Mouse (Mus musculus) spleen, postnatal 14 days (tissue): ENCODE measurements around the gene Stx2.
"Not testable (repeated sequence)": the region's sequence is repeated elsewhere in the genome, so short reads cannot be mapped to it uniquely, and the experiment has no call there.

Source experiments
- DNase-seq, 2 experiments: peaks; one replicate each; pipeline ENCODE4 v3.0.0; 2021 to 2022; ENCODE audit warnings: low spot score in 2 of 2

Gene Stx2

DNA sequence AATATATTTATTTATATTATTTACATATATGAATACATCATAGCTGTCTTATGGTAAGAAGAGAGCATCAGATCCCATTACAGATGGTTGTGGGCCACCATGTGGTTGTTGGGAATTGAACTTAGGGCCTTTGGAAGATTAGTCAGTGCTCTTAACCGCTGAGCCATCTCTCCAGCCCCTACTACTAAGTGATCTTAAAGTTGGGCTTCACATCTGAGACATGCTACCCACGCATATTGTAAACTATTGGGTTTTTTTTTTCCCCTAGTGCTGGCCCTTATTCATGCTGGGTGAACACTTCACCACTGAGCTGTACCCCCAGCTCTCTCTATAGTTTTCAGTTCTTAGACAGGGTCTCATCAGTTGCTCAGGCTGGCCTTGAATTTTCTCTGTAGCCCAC is 2.6 kb upstream of the Stx2 start:
- DNase-seq = no peak

DNA sequence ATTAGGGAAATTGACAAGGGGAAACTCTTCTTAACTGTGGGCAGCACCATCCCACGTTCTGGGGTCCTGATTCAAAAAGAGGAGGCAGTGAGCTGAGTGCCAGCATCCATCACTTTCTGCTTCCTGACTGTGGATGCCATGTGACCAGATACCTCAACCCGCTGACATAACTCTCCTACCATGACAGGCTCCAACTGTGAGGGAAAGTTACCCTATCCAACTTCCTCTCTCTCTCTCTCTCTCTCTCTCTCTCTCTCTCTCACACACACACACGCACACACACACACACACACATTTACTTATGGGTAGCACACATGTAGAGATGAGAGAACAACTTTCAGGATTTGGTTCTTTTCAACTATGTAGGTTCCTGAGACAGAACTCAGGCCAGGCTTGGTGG is 1.2 kb upstream of the Stx2 start:
- no peak for DNase-seq

DNA sequence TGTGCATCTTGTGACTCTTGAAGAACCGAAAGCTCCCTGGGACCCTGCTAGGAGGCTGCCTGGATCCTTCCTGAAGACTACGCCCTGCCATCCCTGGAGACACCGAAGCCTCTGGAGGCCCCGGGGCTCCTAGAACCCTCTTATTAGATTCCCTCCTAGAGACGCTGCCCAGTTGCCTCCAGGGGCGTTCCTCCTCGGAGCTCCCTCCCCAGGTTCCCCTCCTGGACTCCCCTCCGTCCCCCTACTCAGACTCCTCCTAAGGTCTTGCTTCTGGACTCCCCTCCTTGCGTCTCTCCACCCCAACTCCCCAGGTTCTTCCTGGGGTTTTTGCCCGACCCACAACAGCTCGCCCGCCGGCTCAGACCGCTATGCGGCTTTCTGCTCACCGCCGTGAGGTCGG is 366 bp downstream of the Stx2 start:
- DNase-seq = no peak

DNA sequence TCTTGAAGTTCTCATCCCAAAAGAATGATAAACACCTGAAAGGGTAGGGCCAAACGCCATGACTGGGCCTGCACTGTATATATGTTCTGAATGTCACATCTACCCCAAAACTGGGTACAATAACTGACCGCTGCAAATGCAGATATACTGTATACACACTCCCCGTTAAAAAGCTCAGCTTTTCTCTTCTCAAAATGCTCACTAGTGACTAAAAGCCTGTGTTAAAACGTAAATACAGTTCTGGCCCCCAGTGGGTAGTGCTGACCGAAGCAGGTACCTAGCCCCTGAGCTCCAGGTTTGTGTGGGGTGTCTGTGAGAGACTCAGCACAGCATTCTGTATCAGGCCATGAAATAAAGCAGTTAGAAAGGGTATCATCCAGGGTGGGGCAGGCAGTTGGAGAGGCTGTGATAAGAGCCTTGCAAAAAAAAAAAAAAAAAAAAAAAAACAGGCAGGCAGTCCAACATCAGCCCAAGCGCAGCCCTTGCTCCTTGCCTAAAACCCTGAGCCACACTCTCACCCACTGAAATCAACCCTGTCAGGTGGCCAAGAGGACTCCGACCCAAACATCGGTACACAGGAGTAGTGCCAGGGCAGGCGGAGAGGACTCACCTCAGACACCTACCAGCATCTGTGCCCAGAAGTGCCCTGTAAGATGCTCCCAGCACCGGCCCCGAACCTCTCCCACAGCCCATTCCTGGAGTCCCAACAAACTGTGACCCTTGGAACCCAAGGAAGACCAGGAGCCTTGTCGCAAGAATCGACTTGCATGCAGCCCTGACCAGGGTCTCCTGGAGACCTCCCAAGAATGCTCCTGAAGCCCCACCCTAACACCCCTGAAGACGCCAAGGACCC is 1.0 kb downstream of the Stx2 start:
- peak; percentile 22 to 38 for DNase-seq

DNA sequence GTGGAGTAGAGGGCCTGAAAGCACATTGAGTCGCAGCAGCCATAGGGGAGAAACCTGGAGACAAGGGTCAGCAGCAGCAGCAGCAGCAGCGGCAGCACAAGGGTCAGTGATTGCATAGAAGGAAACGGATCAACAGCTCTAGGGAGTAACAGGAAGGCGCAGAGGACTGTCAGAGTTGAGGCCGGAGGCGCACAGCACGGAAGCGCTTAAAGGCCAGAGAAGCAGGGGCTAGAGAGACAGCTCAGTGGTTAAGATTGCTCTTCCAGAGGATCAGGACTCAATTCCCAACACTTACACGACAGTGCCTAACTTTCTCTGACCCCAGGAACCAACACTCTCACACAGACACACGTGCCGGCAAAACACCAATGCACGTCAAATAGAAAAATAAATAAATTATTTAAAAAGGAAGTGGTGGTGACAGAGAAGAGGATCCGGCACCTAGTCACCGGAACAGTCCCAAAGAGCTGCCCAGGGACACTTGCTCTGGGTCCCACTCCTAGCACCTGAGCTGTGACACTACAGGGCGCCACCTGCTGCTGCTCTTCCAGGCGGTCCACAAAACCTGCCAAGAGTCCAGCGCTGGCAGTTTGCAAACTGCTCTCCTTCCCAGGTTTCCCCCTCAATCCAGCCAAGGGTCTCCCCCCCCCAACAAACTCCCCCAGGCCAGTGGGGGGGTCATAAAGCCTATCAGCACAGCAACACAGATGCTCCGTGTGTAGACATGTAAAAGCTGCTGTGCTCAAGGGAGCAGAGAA is 2.2 kb downstream of the Stx2 start:
- DNase-seq = peak in 1 of 2 experiments; percentile 27

DNA sequence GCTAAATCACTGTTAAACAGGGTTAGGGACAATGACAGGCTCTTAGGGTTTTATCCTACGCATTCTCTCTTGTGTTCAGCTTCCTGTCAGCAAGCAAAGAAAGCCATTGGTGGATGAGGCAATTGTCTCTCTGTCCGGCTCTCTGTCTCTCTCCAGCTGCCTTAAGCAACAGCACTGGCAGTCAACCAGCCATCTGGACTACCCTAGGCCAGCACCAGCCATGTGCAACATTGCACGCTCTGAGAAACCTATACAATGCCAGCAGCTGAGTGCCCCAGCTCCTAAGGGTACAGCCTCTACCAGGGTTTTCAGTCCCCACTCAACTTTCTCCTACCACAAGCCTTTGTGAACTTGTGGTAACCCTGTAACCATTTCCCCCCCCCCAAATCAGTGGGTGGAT is 3.0 kb downstream of the Stx2 start:
- no peak for DNase-seq

DNA sequence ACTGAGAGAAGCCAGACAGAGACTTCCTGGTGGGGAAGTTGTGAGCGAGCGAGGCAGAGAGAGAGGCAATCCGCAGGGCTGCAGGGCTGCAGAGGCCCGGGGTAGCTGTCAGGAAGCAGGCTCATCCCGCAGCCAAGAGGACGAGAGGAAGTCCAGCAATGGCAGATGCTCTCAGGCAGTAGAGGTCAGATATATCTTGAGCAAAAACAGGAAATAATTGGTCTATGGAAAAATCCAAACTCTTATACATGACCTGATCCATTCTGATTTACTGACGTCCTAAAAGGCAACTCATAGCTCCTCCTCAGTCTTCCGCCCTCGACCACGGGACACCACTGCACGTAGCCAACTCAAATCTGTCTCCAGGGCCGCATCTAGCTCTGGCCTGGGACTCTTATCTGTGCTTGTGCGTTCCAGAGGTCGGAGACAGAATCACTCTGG is 5.8 kb downstream of the Stx2 start:
- DNase-seq = no peak

DNA sequence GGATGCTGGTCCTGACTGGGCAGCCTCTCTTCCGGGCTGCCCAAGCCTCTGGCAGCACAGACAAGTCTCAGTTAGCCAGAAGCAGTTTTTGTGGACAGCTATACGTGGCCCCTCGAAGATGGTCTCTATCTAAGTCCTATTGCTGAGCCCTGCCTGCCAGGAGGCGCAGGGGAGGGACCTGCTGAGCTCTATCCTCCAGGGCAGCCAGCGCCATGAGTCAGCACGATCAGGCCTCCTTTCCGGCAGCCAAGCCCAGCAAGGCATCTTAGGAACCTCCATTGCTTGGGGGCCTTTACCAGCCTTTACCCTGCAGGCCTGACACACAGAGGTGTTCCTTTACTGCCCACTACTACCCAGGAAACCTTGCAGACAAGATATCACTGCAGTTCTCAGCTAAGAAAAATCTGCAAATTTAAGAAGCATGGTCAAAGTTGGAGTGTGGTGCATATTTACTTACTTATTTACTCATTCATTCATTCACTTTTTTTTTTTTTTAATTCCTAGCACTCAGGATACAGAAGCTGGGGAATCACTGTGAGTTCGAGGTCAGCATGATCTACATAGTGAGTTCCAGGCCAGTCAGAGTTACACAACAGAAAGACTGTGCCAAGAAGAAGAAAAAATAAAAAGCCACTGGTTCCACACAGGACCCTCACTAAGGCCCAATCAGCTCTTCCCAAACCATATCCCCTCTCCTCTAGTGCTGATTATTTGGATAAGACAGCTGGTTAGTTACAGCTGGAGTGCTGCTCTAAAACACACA is 7.5 kb downstream of the Stx2 start:
- DNase-seq = peak; percentile 52 to 62

DNA sequence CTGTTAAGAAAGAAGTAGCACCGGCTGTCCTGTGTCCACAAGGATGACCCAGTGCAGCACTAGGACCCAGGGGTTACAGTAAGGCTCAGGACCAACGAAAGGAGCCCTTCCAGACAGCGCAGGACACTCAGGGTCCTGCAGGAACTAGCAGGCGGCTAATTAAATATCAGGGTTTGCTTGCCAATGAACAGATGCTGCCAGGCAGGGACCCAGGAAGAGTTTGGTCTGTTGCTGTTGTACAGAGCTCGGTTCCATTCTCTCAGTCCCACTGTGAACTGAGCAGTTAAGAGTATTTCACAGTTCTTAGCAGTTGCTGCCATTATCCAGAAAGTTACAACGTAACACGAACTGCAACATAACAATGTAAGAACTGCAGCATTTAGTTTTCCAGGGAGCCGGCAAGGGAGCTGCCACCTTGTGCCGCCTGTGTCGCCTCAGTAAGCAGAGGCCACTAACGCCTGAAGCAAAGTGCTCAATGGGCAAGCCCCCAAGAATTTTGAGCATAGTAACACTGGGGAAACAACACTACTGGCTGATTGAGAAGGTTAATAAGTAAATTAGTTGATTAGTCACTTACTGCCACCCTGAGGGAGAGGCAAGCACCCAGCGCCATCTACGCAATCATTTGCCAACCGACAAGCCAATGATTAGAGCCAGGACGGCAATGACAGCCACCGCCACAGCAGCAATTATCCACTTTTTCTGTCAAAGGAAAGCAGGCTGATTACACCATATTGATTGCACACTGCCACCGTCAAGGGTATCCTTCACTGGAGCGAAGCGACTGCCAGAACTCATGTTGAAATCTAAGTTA is 21.0 kb downstream of the Stx2 start:
- no peak for DNase-seq

DNA sequence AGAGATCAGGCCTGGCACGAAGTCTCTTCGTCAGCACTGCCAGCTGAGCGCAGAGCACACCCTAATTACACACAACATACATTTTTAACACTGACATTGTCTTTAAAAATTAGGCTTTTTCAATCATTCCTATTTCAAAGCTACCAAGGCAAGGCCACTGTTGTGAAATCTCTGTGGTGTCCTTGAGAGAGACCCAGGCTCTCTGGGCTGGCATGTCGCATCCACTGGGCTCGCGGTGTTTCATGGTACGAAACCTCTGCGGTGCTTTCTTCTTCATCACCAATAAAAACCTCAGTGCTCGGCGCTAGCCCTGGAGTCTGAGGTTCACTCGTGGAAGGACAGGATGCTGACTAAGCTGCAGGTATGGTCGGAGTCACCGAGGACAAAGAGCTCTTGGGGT is 22.4 kb downstream of the Stx2 start:
- DNase-seq = no peak

DNA sequence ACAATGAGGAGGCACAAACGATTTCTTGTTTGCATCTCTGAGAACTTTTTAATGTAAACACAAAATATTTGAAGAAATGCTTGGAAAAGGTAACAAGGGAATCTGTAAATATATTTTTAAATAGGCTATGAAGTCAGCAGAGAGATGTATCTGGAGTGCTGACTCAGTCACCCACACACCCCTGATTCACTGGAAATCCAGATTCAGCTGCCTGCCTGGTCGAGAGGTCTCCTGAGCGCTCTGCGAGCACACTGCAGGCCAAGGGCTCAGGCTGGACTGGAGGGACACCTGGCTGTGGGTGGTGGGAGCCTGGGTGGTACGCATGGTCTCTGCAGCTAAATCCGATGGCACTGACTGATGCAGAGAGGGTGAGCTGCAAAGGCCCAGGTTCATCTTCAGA is 23.8 kb downstream of the Stx2 start:
- no peak for DNase-seq

DNA sequence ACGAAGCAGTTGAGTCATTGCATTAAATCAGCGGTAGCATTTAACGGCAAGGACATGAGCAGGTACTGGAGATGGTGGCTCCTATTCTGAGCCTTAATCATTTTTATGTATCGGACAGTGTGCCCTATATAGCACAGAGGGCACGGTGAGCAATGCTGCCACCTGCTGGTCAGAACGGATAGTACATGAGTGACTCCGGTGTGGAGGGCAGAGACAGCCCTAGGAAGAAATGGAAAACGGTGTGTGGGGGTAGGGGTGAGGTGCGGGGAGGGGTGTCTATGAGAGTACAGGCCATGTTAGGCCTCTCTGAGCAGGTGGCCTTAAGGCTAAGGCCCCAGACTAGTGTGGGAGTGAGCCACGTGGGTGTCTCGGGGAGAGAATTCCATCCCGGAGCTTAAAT is 26.8 kb downstream of the Stx2 start:
- peak; percentile 36 to 71 for DNase-seq

DNA sequence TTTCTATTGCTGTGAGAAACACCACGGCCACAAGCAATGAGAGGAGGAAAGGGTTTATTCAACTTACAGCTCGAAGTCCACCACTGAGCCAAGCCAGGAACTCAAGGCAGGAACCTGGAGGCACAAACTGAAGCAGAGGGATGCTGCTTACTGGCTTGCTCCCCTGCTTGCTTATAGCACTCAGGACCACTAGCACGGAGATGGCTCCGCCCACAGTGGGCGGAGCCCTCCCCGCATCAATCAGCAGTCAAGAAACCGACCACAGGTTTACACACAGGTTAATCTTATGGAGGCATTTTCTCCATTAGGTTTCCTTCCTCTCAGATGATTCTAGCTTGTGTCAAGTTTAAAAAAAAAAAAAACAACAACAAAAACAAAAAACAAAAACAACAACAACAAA is 27.5 kb downstream of the Stx2 start:
- no peak for DNase-seq

DNA sequence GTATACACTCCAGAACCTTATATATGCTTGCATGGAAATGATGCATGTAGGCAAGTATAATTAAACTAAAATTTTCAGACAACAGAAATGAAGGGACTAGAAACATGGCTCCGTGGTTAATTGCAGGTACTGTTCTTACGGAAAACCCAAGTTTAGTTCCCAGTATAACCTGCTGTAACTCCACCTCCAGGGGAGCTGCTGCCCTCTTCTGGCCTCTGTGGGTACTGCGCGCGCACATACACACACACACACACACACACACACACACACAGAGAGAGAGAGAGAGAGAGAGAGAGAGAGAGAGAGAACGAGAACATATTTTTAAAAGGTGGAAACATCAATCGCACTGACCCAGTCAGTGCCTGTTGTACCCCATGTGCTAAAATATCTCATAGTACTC is 29.4 kb downstream of the Stx2 start:
- no peak for DNase-seq

DNA sequence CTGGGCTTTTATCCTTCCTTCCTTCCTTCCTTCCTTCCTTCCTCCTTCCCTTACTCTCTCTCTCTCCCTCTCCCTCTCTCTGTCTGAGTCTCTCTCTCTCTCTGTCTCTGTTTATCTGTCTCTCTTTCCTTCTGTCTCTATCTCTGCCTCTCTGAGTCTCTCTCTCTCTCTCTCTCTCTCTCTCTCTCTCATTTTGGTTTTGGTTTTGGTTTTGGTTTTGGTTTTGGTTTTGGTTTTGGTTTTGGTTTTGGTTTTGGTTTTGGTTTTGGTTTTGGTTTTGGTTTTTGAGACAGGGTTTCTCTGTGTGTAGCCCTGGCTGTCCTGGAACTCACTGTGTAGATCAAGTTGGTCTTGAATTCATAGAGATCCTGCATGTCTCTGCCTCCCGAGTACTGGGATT is 30.9 kb downstream of the Stx2 start:
- not testable (repeated sequence) for DNase-seq

DNA sequence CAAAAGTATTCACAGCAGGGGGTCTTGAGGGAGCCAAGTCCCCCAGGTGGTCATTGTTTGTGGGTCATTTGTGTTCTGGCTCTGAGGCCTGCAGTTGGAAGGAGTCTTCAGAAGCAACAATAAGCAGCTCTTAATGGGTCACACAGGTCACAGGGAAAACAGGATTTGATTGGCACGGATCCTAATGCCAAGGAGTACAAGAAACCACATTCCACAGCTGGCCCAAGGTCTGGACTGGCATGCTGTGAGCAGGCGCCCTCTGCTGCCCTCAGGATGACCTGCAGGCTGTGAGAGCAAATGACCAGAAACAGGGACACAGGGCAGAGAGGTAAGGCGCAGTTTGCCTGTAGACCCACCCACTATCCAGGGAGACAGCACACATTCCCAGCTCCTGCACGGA is 32.1 kb downstream of the Stx2 start:
- DNase-seq = no peak

DNA sequence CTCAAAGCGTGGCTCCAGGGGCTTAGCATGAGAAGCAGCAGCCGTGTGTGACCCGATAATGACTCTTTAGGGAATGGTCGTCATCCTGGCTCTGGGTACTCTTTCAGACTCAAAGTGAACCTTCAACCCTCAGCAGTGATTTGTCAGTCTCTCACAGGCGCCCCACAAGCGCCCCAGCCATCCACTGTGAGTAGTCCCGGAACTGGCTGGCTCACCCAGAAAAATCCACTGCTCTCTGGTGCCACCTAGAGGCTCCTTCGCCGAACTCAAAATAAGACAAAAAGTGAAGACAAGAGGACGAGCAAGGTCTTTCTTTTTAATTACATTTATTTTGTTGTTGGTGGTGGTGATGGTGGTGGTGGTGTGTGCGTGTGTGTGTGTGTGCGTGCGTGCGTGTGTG is 37.1 kb downstream of the Stx2 start:
- DNase-seq = peak in 1 of 2 experiments; percentile 40

DNA sequence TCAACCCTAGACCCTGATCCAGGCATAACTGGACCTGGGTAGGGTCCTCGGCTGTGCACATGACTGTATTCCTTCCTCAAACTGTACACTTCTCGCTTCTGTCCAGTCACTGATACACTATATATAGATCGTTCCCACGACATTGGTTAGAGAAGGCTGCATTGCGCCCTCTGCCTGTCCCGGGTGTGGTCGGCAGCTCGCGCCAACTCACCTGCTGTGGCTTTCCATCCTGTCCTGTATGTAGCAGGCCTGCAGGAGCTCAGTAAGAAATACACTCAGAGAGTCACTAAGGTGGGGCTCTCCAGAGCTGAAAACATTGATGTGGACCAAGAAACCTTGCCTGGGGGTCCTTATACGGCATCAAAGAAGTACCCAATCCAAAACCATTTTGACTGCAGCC is 37.5 kb downstream of the Stx2 start:
- no peak for DNase-seq

DNA sequence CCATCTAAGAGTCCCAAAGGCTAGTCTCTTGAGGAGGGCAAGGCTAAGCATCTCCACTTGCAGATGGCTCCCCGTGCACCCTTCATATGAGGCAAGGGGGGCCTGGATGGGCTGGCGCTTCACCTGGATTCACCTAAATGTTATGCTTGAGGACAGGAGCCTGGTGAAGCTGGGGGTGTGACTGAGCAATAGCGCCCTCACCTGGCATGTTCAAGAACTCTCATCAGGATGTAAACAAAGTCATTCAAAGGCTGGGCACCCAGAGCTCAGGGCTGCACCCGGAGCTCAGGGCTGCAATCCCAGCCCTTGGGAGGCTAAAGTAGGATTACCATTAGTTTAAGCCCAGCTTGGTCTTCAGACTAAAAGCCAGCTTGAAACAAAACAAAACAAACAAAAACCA is 44.0 kb downstream of the Stx2 start:
- DNase-seq = no peak

DNA sequence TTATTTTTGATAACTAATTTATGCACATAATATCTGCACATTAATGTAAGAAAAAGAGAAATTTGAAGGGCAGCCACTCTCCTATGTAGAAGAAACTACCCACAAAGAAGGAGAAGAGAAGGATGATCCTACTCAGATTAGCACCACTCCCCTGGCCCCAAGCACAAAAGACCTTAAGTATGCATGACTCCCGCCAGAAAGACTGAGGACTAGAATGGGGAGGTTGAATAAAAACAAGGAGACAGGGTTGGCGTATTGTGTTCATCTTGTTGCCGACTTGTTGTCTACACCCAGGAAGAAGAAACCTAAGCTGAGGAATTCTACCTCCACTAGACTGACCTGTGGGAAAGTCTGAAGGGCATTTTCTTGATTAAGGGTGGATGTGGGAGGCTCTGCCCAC is 49.5 kb downstream of the Stx2 start:
- no peak for DNase-seq

DNA sequence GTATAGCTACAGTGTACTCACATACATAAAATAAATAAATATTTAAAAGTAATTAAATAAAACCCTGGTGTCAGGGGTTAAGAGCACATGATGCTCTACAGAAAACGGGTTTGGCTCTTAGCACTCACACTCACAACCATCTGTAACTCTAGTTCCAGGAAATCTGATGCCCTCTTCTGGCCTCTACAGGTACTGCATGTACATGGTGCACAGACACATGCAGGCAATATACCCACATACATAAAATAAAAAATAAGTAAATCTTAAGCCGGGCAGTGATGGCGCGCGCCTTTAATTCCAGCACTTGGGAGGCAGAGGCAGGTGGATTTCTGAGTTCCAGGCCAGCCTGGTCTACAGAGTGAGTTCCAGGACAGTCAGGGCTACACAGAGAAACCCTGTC is 54.0 kb downstream of the Stx2 start:
- peak in 1 of 2 experiments; percentile 14 for DNase-seq
